Mouse (Mus musculus): ENCODE measurements around the gene Fga.

Fga gene

DNA sequence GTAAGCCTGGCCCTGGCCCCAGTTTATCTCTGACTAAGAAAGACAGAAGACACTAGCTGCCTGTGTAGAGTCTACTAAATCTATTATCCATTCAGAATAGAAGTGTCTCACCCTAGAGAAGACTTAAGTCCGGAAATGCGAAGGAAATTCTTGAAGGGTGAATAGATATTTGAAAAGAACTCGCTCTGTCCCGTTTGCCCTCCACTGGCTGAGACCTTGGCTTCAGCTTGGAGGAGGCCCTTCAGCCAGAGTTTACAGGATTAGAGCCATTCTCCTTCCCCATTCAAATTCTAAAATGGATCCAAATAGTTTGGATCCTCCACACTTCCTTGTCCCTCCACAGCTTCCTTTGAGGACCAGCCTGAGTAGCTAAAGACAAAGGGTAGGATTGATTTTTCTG, 4.5 kb downstream of the Fga start:
- no peak for DNase-seq

DNA sequence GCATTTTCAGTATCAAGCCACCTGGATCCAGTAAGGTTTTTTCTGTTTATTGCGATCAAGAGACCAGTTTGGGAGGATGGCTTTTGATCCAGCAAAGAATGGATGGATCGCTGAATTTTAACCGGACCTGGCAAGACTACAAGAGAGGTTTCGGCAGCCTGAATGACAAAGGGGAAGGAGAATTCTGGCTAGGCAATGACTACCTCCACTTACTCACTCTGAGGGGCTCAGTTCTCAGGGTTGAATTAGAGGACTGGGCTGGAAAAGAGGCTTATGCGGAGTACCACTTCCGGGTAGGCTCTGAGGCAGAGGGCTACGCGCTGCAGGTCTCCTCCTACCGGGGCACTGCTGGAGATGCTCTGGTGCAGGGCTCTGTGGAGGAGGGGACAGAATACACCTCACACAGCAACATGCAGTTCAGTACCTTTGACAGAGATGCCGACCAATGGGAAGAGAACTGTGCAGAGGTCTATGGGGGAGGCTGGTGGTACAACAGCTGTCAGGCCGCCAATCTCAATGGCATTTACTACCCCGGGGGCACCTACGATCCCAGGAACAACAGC, 7.0 kb downstream of the Fga start:
- DNase-seq: no peak

DNA sequence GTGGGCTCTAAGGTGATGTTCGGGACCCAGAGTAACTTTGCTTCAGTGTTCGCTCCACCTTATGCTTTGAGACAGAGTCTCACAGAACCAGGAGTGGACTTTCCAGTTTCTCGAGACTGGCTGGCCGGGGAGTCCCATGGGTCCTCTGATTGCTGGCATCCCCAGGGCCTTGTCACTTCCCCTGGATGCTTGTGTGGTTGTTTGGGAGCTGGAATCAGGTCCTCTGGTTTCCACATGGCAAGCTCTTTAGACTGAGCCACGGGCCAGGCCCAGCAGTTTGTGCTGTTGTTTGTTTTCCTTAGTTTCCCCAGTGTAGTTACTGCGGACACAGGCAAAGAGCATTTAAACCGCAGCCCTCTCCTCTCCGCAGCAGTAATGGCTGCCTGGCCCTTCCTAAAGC, 7.9 kb downstream of the Fga start:
- no peak for DNase-seq

DNA sequence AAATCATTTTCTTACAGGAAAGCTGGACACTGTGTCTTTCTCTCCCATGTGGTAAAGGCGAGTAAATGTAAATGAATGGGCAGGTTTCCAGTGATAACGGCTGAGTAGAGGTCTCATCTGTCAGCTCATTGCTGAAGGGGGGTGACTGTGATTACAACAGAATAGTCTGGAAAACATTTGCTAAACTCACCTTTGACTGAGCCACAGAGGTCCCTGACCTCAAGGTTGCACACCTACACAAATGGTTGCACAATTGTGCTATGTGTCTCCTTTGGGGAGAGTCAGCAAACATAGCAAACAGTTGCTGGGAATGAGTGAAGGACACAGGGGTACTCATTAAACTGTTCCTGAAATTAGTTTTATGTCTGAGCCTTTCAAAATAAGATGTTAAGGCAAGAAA, 13.0 kb downstream of the Fga start:
- no peak for DNase-seq

DNA sequence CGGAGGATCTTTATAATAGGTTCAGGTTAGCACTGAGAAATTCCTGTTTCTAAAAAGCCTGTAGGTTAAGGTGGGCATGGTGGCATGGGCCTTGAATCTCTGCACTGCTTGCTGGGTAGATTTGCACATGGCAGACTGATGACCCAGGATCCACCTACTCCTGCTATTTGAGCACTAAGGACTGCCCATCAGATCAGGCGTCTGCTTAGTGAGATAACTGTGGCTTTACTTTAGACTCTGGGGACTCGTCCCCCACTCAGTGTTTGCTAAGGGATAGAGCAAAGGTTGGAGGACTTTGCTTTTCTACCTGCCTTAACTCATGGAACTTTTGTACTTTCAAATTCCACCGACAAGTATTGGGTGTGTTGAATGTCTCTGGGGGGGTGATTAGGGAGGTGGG, 13.8 kb downstream of the Fga start:
- DNase-seq: no peak

DNA sequence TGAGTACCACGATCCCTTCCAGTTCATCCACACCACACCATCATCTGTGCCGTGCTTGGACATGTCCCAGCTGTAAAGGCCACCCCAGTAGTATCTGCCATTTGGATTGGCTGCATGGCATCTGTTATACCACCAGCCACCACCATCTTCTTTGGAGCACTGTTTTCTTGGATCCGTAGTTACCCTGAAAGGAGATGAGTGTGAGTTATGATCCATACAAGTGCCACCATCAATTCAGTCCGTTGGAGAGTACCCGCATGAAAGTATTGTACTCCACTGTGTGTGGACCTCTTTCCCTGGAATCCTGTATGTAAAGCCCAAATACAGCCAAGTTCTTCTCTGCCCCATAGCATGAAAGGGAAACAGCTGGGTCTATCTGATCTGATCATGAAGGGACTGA, 16.6 kb downstream of the Fga start:
- DNase-seq: no peak

DNA sequence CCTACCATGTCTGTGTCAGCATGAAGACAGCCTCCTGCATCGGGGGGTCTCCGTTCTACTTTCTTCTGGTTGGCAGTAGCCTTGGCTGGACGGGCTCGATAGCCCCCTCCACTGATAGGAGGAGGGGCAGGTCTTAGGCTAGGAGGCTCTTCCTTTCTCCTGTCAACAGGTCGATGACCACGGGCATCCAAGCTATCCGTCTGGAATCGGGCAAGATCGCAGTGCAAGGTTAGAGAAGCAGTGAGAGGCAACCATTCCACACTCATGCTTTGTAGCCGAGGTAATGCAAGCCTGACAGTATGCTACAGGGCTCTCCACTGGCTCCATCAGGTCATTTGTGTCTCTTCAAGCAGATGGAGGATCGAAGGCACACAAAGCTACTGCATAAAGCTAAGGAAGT, 20.8 kb downstream of the Fga start:
- no peak for DNase-seq

DNA sequence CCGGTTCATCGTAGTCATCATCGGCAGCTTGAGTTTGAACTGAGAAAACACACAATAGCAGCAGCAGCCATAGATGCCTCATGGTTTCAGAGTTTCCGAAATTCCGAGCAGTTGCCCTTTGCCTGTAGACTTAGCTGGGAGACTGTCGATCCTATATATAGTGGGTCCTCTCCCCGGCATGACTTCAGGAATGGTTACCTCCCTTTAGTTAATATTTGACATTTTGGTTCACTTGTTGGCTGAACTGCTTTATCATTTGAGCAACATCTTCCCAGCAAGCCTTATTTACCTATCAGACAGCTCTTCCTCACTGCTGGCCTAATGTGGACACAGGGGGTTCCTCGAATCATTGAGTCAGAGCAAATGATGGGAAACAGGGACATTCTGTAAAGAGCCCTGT, 23.8 kb downstream of the Fga start, which contains the start of gene Fgb:
TSS of gene Fgb (minus strand) at position 184 of the 400 bp plus-strand sequence.
- DNase-seq: no peak

DNA sequence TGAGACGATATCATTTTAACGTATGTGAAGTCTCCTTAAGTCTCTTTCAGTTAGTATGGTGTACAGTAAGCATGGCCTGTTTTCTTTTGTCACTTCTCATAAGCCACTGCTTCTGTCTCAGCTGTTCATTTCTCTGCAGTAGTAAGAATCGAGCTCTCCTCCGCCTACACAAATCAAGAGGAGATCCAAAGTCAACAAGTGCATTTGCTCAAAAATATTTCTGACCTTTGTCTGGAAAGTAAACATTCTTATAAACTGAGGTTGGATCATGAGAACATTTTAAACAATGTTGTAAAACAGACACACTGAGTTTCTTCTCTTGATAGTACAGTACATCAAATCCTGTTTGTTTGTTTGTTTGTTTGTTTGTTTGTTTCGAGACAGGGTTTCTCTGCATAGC, 24.8 kb downstream of the Fga start:
- DNase-seq: no peak

DNA sequence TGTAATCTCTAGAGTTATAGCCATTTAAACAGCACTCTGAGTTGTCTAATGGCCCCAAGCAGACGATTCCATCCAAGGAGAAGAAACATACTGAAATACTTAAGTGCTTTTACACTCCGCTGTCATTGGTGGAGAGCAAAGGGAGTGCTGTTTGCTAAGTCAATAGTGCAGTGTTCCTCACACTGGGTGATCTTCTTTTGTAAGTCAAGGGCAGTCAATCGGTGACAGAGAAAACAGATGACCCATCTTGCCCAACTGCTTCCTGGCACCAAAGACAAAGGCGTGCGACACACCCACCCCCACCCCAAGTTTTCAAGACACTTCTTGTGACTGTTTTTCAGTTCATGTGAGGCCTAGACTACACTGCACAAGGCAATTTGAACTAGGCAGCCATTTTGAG, 26.2 kb downstream of the Fga start:
- no peak for DNase-seq

DNA sequence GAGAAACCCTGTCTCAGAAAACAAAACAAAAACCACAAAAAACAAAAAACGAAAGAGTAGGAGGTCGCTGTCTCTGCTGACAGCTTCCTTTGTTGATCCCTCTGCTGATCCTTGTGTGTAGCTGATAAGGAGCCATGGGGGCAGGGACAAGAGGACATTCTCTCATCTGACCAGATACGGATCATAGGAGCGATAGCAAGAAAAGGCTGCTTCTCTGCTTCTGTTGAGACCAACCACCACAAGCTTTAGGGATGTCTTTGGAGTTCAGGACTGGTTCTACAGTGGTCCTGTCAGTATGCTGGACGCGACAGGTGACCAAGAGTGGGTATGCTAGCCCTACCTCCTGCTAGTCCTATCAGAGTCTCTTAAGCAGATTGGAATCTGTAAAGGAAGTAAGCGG, 27.2 kb downstream of the Fga start:
- no peak for DNase-seq

DNA sequence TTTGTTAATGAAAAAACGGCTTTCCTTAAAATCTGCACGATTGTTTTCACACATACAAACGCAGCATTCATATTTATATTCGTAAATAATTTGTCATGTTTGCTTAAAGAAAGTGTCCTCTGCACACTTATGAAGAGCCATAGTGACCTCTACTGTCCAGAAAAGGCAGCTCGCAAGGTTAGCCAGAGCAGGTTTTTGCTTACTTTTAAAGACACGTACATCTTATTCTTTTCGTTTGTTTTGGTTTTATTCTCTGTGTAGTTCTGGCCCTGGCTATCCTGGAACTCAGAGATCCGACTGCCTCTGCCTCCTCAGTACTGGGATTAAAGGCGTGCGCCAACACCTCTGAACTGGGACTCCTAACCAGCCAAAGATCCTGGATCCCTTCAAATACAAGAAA, 27.9 kb downstream of the Fga start:
- peak; percentile 35 for DNase-seq

DNA sequence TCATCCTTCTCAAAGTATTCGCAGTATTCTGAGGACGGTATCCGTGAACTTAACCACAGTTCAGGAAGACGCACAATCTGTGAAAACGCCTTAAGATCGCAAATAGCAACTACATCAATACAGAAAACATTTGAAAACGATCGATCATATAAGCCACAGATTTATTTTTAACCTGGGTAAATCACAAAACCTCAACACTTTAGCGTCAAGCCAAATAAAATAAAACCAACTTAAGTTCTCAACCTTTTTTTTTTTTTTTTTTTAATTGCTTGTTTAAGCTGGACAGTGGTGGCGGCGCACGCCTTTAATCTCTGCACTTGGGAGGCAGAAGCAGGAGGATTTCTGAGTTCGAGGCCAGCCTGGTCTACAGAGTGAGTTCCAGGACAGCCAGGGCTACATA, 28.9 kb downstream of the Fga start:
- no peak for DNase-seq

DNA sequence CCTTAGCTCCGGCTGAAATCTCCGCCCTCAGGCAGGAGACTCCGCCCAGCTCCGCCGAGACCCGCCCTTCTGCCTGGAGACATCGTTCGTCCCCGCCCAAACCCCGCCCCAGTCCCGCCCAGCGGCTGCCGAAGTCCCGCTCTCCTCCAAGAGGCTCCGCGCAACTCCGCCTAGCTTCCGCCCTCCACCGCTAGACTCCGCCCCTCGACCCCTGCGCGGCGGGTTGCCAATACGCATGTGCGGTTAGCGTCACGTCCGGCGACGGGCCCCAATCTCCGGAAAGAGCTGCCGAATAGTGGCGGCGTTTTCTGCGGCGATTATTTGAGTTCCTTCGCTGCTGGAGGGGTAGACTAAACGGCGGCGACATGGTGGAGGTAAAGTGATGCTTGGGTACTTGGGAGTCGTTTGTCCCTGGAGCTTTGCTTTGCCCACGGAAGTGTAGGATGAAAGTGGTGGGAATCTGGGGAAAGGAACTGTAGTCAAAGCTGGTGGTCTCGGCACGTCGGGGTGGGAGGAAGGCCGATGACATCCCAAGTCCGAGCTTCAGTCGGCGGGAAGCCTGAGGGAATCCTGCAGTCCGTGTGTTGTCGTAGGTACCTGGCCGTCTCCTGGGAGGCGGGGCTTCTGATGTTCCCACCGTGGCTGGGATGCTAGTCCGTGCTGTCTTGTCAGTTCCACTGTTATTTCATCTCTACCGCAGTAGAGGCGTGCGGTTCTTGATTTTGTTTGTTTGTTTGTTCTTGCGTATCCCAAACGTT, 29.6 kb downstream of the Fga start, which contains the start of gene Plrg1:
TSS of gene Plrg1 (plus strand) at position 242 of the 758 bp plus-strand sequence.
- DNase-seq: peak; percentile 99

DNA sequence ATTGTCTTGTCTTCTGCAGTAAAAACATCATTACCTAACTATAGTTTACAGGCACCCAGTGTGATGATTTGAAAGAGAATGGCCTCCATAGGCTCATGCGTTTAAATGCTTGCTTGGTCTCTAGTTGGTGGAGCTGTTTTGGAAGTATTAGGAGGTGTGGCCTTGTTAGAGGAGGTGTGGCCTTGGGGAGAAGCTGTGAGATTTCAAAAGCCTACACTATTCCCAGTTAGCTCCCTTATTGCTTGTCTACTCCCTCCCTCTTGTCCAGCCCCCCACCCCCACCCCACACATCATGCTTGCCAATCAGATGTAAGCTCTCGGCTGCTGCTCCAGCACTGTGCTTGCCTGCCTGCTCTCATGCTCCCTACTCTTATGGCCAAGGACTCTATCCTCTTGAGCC, 31.2 kb downstream of the Fga start:
- no peak for DNase-seq

DNA sequence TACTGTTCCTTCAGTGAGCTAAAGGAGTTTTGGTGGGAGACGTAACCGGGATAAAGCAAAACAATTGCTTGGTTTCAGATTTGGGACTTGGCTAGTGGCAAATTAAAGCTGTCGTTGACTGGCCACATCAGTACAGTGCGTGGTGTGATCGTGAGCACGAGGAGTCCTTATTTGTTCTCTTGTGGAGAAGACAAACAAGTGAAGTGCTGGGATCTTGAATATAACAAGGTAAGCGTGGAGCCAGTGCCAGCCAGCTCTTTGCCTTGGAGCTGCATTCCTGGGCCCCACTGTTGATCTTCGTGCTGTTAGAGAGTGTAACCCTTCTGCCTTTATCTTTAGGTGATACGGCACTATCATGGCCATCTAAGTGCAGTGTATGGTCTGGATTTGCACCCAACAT, 42.0 kb downstream of the Fga start:
- DNase-seq: peak; percentile 39

DNA sequence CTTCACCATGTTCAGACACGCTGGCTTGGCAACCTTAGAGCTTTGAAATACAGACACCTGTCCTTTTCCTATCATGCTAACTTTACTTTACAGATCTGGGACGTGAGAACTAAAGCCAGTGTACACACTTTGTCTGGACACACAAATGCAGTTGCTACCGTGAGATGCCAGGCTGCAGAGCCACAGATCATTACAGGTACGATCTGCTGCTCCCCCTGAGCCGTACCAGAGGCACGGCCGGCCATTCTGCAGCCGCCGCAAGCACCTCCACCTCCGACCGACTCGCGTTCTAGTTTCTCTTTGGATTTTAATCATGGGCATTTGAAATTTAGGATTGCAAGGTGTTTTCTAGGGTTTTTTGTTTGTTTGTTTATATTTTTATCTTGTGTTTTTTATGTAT, 43.0 kb downstream of the Fga start:
- DNase-seq: no peak

DNA sequence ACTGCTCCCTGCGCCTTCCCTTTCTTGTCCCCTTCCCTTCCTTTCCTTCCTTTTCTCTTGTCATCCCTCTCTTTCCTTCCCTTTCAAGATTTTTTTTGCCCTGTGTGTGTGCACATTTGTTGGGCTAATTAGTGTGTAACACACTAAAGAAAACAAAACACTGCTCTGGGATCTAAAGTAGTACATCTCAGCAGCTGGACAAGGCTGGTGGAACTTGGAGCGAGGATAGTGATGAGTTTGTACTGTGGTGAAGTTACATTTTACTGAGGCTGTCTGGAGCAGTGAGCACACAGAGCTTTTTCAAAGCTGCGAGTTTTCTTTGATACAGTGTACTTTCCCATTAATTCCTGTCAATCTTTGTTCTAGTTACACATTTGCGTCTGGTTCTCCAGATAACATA, 44.4 kb downstream of the Fga start:
- DNase-seq: no peak

DNA sequence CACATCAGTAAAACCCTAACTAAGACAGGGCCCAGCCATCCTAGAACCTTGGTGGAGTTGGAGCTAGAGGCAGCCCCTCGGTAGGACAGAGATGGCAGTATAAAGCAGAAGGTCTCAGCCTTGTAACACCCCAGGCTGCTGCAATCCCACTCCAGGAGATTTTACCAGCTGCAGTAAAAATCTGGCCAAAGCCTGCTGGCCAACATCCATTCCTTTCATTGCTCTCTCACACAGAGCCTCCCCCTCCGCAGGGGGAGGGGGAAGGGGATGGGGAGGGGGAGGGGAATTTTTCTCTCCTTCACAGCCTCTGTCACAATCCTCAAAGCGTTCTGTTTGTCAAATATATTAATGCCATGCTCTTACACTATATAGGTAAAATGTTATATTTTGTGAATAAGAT, 50.7 kb downstream of the Fga start:
- DNase-seq: peak; percentile 44

DNA sequence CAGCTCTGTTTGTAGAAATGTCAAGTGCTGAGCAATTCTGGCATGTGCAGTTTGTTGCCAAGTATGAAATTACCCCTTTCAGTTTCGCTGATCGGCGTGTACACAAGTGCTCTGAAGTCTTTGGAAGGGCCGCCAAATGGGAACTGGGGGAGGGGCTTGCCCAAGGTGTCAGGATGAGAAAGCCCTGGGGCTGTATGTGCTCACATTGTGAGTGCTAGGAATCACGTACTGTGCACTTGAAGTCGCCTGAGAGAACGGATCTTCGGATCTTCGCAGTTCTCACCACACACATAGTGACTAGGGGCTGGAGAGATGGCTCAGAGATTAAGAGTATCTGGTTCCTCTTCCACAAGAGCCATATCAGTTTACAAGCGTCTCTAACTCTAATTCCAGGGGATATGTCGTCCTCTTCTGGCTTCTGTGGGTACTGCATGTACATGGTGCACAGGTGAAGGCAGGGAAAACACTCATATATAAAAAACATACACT, 54.7 kb downstream of the Fga start:
- peak; percentile 84 for DNase-seq

Data from lung, postnatal 14 days (tissue).